Mouse (Mus musculus) thymus, adult 2 months (tissue): ENCODE results near the gene Pparg.

Experiments
- CTCF ChIP-seq: fragments of 200-500 bp; IDR thresholded peaks from 2 replicates; pipeline ENCODE4 v1.5.1; 2012; ENCODE audit warnings: mild to moderate bottlenecking, control low read depth, low read length, moderate library complexity, borderline replicate concordance; ENCODE audit not compliant: control insufficient read depth, poor library complexity, insufficient read depth; ENCODE audit errors: extremely low read depth
- POLR2A ChIP-seq: fragments of 200-500 bp; IDR thresholded peaks from 2 replicates; pipeline ENCODE4 v1.6.1; 2012; ENCODE audit warnings: mild to moderate bottlenecking, low read length, control low read depth, moderate library complexity; ENCODE audit not compliant: control insufficient read depth, poor library complexity, insufficient read depth; ENCODE audit errors: extremely low read depth

GRCm38 (mm10) chr6:115343570-115343969, 17.2 kb upstream of the Pparg start:
- TF ChIP-seq POLR2A = no peak
- no peak for TF ChIP-seq CTCF
